Mouse (Mus musculus) E14TG2a.4 (cell line): ENCODE measurements around the gene Mrpl47.
"Not testable (repeated sequence)": the region's sequence is repeated elsewhere in the genome, so short reads cannot be mapped to it uniquely, and the experiment has no call there.

Experiments used
- CTCF ChIP-seq: conservative IDR thresholded peaks from 2 replicates; pipeline ENCODE4 v1.5.1; 2014; ENCODE audit warnings: low read length
- NANOG ChIP-seq: IDR thresholded peaks from 2 replicates; pipeline ENCODE4 v1.6.1; 2014; ENCODE audit warnings: borderline replicate concordance, low read length, mixed read lengths
- POU5F1 ChIP-seq: IDR thresholded peaks from 2 replicates; pipeline ENCODE4 v1.6.1; 2014; ENCODE audit warnings: low read length, borderline replicate concordance

- TF ChIP-seq CTCF, NANOG, POU5F1: not testable (repeated sequence)
Measured at GRCm38 (mm10) chr3:32717403-32717802, 20.0 kb downstream of the Mrpl47 start.
